Mouse (Mus musculus) CH12.LX (cell line): Measurements from ENCODE around the gene Kif23.

ENCODE experiments used
- BHLHE40 ChIP-seq: IDR thresholded peaks from 2 replicates; pipeline ENCODE4 v1.6.1; 2011; ENCODE audit warnings: mild to moderate bottlenecking, low read depth, low read length, improper control_type of control experiment
- CHD1 ChIP-seq: IDR thresholded peaks from 2 replicates; pipeline ENCODE4 v1.6.1; 2012; ENCODE audit warnings: low read depth, low read length, improper control_type of control experiment, inconsistent platforms
- CHD2 ChIP-seq: IDR thresholded peaks from 2 replicates; pipeline ENCODE4 v1.6.1; 2011; ENCODE audit warnings: low read length, improper control_type of control experiment
- CTCF ChIP-seq, 2 experiments: IDR thresholded peaks in 1 of 2; conservative IDR thresholded peaks in 1 of 2; 2 replicates each; pipeline ENCODE4 v1.5.1; 2011 to 2012; ENCODE audit warnings: low read depth in 2 of 2, low read length in 2 of 2, improper control_type of control experiment in 1 of 2, inconsistent platforms in 1 of 2, mild to moderate bottlenecking in 1 of 2, moderate library complexity in 1 of 2
- GABPA ChIP-seq: IDR thresholded peaks from 2 replicates; pipeline ENCODE4 v1.6.1; 2012; ENCODE audit warnings: low read depth, low read length, improper control_type of control experiment, inconsistent platforms; ENCODE audit not compliant: insufficient replicate concordance
- HCFC1 ChIP-seq: IDR thresholded peaks from 2 replicates; pipeline ENCODE4 v1.6.1; 2012; ENCODE audit warnings: low read depth, mild to moderate bottlenecking, inconsistent platforms, low read length, improper control_type of control experiment
- JUND ChIP-seq: conservative IDR thresholded peaks from 2 replicates; pipeline ENCODE4 v1.6.1; 2011; ENCODE audit warnings: low read depth, low read length, improper control_type of control experiment
- POLR2A ChIP-seq: IDR thresholded peaks from 2 replicates; pipeline ENCODE4 v1.6.1; 2011; ENCODE audit warnings: low read depth, mild to moderate bottlenecking, improper control_type of control experiment, low read length
- RAD21 ChIP-seq: IDR thresholded peaks from 2 replicates; pipeline ENCODE4 v1.6.1; 2011; ENCODE audit warnings: low read depth, mild to moderate bottlenecking, low read length, improper control_type of control experiment, moderate library complexity
- SMC3 ChIP-seq: IDR thresholded peaks from 2 replicates; pipeline ENCODE4 v1.6.1; 2011; ENCODE audit warnings: low read depth, low read length, improper control_type of control experiment
- TCF12 ChIP-seq: IDR thresholded peaks from 2 replicates; pipeline ENCODE4 v1.6.1; 2014; ENCODE audit warnings: low read depth, mild to moderate bottlenecking, inconsistent platforms, low read length, improper control_type of control experiment
- UBTF ChIP-seq: IDR thresholded peaks from 2 replicates; pipeline ENCODE4 v1.6.1; 2012; ENCODE audit warnings: low read depth, mild to moderate bottlenecking, inconsistent platforms, low read length, improper control_type of control experiment, moderate library complexity
- USF1 ChIP-seq: IDR thresholded peaks from 2 replicates; pipeline ENCODE4 v1.6.1; 2014; ENCODE audit warnings: low read depth, mild to moderate bottlenecking, inconsistent platforms, low read length, improper control_type of control experiment
- ZKSCAN1 ChIP-seq: IDR thresholded peaks from 2 replicates; pipeline ENCODE4 v1.6.1; 2012; ENCODE audit warnings: low read depth, inconsistent platforms, low read length, improper control_type of control experiment, borderline replicate concordance

DNA sequence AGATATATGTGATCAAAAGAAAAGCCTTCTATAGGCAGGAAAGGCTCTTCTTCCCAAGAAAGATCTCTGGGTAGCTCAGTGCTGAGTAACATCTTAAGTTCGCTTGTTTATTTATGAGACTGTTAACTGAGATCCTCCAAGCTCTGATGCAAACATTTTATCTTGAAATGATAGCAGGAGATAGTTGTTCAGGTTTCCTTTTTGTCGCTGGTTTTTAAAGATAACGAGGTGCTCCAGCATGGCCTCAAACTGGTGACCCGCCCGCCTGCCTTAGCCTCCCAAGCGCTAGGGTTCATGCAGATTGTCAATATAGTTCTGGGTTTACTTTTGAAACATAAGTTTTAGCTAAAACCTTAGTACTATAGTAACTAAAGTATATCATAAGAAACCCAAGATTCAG is 26.2 kb downstream of the Kif23 start:
- no peak for TF ChIP-seq HCFC1
- TF ChIP-seq CHD1: no peak
- TF ChIP-seq CTCF (conservative IDR thresholded peaks at IDR 0.05 in 1 of 2, IDR thresholded peaks at IDR 0.05 in 1 of 2; ENCODE audit: low read depth in 2 of 2, low read length in 2 of 2): no peak
- TF ChIP-seq JUND: no peak
- no peak for TF ChIP-seq POLR2A
- no peak for TF ChIP-seq SMC3
- no peak for TF ChIP-seq GABPA
- no peak for TF ChIP-seq USF1
- TF ChIP-seq TCF12: no peak
- TF ChIP-seq BHLHE40: no peak
- TF ChIP-seq ZKSCAN1: no peak
- TF ChIP-seq CHD2: no peak
- TF ChIP-seq RAD21: no peak
- no peak for TF ChIP-seq UBTF
